Mouse (Mus musculus) T-helper 1 cell (primary cell): ENCODE data around the gene Safb.

Source experiments
- in situ Hi-C: fragments of 300-600 bp; cut with MboI, MseI; formaldehyde crosslinking; loops from one replicate; pipeline ENCODE4 v1.15.1; 2025; ENCODE audit warnings: high pct_unique_total_duplicates

Safb gene

GRCm38 (mm10) chr17:56559386-56559785, 25.2 kb upstream of the Safb start:
- in situ Hi-C loops, result no loop called here

- in situ Hi-C loops, result no loop called here
These were observed 24.5 kb upstream of the Safb start for GRCm38 (mm10) chr17:56560131-56560530.

GRCm38 (mm10) chr17:56561866-56562265, 22.8 kb upstream of the Safb start:
- in situ Hi-C loops, result no loop called here

GRCm38 (mm10) chr17:56566293-56566692, 18.3 kb upstream of the Safb start:
- in situ Hi-C loops, result no loop called here

GRCm38 (mm10) chr17:56566918-56567317, 17.7 kb upstream of the Safb start:
- in situ Hi-C loops, result no loop called here

GRCm38 (mm10) chr17:56567370-56567769, 17.3 kb upstream of the Safb start:
- in situ Hi-C loops, result no loop called here

- in situ Hi-C loops, result no loop called here
These were observed 14.3 kb upstream of the Safb start for GRCm38 (mm10) chr17:56570287-56570686.

- in situ Hi-C loops, result no loop called here
These were observed 12.5 kb upstream of the Safb start for GRCm38 (mm10) chr17:56572154-56572553.

GRCm38 (mm10) chr17:56572939-56573338, 11.7 kb upstream of the Safb start:
- in situ Hi-C loops, result no loop called here

- in situ Hi-C loops, result no loop called here
These were observed 1.6 kb upstream of the Safb start for GRCm38 (mm10) chr17:56583071-56583470.

- in situ Hi-C loops, result no loop called here
These were observed 891 bp upstream of the Safb start for GRCm38 (mm10) chr17:56583611-56584256.

GRCm38 (mm10) chr17:56585171-56585821, 671 bp downstream of the Safb start:
- in situ Hi-C loops, result loop anchor here (5.0 kb wide), 1 partner anchor 87 kb away; the partner anchor contains the start of gene Ranbp3

- in situ Hi-C loops, result loop anchor here (5.0 kb wide), 1 partner anchor 85 kb away; the partner anchor contains the start of gene Ranbp3
These were observed 3.1 kb downstream of the Safb start for GRCm38 (mm10) chr17:56587773-56588172.

- in situ Hi-C loops, result loop anchor here (5.0 kb wide), 1 partner anchor 83 kb away; the partner anchor contains the start of gene Ranbp3
These were observed 4.3 kb downstream of the Safb start for GRCm38 (mm10) chr17:56588921-56589320.

GRCm38 (mm10) chr17:56592553-56592952, 7.9 kb downstream of the Safb start:
- in situ Hi-C loops, result no loop called here

GRCm38 (mm10) chr17:56593527-56594271, 9.1 kb downstream of the Safb start:
- in situ Hi-C loops, result no loop called here

- in situ Hi-C loops, result no loop called here
These were observed 18.8 kb downstream of the Safb start for GRCm38 (mm10) chr17:56603186-56604069.

GRCm38 (mm10) chr17:56604070-56604380, 19.4 kb downstream of the Safb start:
- in situ Hi-C loops, result no loop called here

- in situ Hi-C loops, result no loop called here
These were observed 19.8 kb downstream of the Safb start for GRCm38 (mm10) chr17:56604422-56604821.

GRCm38 (mm10) chr17:56605431-56605830, 20.8 kb downstream of the Safb start:
- in situ Hi-C loops, result no loop called here

GRCm38 (mm10) chr17:56607521-56608062, 23.0 kb downstream of the Safb start:
- in situ Hi-C loops, result no loop called here
